Mouse (Mus musculus) mesoderm, embryonic 11.5 days (tissue): Measurements from ENCODE around the gene Elf5.

ENCODE experiments used
- DNase-seq: peaks from one replicate; pipeline ENCODE4 v3.0.0-alpha.2; 2012; ENCODE audit warnings: low read depth, low spot score

Gene Elf5

DNA sequence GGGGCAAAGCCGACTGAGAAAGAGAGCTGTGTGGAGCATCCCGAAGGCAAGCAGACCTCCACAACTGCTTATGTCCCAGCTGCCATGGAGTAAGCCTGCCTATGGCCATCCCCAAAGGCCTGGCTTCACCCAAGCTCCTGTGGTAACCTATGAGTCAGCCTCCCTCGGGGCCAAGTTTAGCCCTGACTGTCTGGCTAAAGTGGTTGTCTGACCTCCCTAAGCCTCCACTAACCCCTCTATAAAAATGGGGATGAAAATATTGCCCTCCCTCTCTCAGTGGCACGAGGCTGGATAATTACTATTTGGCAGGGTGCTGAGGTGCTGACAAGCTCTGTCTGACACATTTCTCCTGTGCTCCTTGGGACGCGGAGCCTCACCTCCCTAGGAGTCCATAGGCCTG, at the start of gene Elf5:
Gene Elf5 (plus strand): TSS at position 341 of the 400 bp plus-strand sequence.
- no peak for DNase-seq

DNA sequence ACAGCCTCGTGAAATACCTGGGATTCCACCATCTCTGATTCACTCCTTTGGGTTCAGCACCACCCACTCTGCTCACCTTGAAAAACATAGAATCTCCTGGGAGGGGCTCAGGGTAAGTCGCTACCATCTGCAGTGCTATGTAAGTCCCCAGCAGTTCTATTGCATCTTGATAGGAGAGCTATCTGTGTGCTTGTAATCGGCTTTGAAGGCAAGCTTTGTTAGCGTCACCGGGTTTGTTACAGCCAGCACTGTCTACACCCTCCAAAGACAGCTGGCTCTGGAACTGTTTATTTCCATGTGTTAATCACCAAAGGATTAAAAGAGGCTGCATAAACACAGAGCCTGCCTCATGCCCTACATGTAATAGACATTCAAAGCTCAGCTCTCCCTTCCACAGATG, 38.9 kb upstream of the Elf5 start:
- no peak for DNase-seq

DNA sequence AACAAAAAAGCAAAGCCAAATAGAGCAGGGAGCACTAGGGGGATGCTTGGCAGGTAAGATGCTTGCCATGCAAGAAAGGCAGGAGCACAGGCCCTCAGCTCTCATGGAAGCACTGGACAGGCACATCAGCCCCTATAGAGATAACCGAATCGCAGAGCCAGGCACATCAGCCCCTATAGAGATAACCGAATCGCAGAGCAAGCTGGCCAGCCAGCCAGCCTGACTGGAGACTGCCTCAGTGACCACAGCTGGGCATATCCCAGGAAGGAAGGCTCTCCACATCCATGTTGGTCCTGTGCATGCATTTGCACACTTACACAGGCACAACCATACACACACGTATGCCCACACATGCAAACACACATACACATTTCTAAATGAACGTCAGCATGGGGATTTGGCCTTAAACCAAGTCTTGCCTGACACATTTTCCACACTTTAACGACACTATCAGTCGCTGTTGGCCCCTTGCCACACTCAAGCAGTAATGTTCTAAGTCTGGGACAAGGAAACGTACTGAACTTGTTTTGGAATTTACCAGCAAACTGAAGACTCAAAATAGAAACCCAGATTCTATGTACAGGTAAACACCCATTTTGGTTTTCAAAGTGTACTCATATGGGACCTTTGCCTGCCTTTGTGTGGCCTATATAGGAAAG, 31.9 kb upstream of the Elf5 start:
- DNase-seq: no peak

GRCm38 (mm10) chr2:103382174-103382573, 29.3 kb upstream of the Elf5 start:
- no peak for DNase-seq

DNA sequence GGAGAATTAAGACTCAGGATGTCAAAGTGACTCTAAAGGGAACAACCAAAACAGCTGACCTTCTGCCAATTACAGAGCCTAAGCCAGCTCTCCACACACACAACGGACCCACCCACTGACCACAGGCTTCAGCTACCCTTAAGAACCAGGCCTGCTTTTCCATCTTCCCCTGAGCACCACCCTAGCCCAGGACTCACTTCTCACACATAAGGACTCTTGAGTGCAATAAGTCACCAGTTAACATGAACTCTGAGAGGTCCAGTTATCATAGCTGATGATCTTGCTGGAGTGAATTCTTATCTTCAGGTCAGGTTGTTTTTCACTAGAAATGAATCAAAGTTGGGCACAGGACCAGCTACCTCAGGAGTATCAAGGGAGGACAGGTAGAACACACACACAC, 23.6 kb upstream of the Elf5 start:
- no peak for DNase-seq

DNA sequence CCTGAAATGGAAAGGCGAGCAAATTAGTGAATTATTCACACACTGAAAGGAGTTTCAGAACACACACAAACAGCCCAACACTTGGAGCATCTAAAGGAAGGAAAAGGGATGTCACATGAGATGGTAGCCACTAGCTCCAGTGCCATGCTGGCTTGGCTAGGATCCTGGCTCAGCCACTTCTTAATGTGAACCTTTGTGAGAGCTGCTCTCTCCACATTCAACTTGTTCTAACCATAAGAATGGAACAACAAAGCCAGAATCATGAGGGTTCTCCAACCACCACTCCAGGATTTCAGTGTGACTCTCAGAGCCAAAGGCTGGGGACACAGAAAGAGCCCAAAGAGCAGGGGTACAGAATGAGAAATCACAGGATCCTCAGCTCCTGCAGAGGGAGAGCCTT, 23.2 kb upstream of the Elf5 start:
- DNase-seq: no peak

GRCm38 (mm10) chr2:103390086-103390988, 21.2 kb upstream of the Elf5 start:
- DNase-seq: peak; percentile 41

- no peak for DNase-seq
Measured at GRCm38 (mm10) chr2:103391626-103392025, 19.9 kb upstream of the Elf5 start.

GRCm38 (mm10) chr2:103398110-103398509, 13.4 kb upstream of the Elf5 start:
- no peak for DNase-seq

DNA sequence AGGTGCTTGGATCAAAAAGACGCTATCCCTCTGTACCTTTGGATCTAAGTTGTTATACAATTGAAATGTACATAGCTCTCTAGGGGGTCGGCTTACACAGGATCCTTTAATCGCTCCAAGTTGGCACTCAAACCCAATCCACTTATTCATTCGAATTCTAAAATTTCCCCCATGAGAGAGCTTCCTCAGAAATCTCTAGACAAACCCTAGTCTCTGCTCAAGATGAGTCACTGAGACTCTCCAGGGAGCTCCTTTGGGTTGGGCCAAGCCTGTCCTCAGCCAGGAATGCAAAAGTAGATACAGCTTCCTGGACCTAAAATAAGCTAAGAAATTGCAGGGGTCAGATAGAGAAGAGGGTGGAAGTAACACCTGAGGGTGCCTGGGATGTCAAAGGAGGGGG, 10.8 kb upstream of the Elf5 start:
- DNase-seq: no peak

- DNase-seq: no peak
Measured at GRCm38 (mm10) chr2:103406239-103406638, 5.2 kb upstream of the Elf5 start.

DNA sequence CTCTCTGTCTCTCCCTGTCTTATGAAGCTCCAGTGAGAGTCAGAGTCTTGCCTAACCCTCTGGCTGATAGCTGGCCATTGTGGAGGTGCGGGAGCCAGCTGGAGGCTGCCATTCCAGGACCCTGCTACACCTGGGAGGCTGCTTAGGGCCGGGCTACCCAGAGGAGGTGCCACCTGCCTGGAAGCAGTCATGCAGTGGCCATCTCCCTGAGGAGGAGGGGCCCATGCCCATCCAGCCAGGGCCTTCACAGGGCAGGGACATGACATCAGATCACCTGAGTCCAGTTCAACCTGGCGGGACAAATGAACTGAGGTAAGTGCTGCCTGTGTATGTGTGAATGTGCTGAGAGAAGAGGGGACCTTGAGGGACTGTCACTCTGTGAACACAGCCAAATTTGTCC, 328 bp downstream of the Elf5 start:
- no peak for DNase-seq

DNA sequence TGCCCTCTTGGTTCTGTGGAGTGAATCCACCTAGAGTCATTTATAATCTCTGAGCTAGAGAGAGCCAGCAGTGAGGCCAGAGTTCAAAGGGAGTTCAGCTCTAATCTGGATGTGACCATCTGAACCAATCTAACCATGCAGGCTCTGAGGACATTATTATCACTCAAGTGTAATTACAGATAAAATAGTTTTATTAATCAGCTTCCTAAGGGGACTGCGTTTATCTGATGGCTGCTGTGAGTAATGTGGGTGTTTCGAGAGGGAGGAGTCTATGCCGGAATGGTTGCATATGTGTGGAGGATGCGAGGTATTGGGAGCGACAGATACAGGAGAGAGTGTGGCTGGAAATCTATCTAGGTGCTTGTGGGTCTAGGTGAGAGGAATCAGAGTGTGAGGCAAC, 1.9 kb downstream of the Elf5 start:
- no peak for DNase-seq

- DNase-seq: no peak
Measured at GRCm38 (mm10) chr2:103415774-103416173, 4.3 kb downstream of the Elf5 start.

DNA sequence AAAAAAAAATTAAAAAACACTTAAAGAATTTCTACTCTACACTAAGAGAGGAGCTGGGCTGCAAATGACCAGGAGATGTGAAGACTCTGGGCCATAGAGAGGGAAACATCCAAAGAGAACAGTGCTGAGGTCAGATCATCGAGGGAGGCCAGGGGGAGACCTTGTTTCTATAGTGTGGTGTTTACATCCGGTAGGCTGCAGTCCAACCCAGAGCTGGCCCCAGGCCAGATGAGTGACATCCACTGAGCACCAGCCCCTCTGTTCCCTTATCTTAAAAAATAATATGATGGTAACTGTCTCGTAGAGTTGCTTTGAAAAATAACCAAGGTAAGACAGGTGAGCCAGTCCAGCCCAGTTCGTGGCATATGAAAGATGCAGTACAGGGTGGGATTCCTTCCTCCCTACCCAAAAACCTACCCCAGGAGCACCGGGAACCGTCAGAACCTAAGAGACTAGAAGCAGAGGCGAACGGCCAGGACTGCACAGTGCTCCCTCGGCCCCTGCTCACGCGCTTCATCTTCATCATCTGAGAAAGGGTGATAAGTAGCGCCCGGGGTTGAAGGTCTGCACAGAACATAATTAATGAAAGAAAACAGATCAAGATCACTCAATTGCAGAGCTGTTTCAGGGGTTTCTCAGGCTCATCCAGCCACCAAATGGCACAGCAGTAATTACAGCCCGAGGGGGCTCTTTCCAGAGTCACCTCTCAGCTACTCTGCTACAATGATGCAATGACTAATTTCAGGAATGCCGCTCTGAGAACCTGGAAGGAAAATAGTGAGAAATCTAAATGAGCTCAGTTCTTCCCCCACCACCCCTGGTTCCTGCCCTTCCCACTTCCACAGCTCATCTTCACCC, 9.4 kb downstream of the Elf5 start:
- no peak for DNase-seq

DNA sequence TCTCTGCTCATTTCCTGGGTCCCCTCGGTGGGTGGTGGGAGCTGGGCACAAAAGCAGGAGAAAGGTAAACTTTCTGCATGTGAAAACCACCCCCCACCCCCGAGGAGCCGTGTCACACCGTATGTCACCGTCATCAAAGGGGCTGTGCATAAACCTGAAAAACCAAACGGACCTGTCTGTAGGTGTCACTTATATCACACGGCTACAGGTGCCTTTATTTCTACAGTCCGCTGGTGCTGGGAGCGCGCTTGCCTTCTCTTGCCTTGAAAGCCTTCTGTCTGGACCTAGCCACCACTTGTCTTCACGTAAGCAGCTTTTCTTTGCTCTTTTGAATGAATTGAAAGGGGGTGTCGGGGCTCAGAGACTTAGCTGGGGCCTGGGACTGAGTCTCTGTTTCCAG, 12.4 kb downstream of the Elf5 start:
- no peak for DNase-seq

DNA sequence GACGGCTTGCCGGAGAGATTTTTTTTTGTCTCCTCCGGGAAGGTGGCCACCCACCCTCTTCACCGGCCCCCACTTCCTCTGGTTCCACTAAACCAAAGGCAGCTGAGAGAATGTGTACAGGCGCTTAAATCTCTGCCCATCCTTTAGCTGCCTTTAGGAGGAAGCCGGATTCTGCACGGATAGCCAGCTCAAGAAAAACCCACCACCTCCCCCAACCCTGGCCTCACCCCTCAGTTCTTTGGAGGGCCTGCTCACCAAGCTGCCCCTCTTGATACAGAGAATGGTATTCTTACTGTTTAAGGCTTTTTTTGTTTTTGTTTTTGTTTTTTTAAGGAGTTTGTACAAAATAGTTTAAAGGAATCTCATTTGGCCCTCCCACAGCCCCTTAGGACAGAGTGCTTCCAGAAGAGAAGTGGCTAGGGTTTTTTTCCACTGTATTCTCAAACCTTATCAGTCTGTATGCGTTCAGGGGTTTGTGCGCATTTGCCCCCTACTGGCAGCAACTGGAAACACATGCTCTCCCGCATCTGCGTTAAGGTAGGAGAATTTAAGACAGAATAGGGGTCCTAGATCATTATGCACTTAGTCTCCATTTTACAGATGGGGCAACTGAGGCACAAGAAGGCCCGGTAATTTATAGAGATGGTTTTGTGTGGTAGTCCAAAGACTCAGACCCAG, 13.0 kb downstream of the Elf5 start:
- peak; percentile 77 for DNase-seq

- no peak for DNase-seq
Measured at GRCm38 (mm10) chr2:103425456-103426063, 14.1 kb downstream of the Elf5 start.

DNA sequence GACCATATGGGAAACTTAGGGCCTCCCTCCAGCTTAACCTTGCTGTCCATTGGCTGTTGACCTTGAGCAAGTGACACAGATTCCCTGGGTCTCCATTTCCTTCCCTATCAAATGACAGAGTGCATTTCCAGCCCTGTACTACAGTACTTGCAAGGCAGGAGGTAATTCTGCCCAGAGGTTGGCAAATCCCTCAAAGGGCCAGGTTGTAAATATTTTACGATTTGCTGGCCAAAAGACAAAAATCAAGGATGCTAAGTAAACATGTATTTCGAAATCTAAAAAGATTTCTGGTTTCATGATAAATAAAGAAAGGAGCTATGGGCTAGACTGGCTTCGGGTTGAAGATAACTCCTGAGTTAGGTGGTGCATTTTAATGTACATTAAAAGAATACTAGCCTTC, 16.9 kb downstream of the Elf5 start:
- DNase-seq: no peak

- no peak for DNase-seq
Measured at GRCm38 (mm10) chr2:103430712-103431111, 19.2 kb downstream of the Elf5 start.

DNA sequence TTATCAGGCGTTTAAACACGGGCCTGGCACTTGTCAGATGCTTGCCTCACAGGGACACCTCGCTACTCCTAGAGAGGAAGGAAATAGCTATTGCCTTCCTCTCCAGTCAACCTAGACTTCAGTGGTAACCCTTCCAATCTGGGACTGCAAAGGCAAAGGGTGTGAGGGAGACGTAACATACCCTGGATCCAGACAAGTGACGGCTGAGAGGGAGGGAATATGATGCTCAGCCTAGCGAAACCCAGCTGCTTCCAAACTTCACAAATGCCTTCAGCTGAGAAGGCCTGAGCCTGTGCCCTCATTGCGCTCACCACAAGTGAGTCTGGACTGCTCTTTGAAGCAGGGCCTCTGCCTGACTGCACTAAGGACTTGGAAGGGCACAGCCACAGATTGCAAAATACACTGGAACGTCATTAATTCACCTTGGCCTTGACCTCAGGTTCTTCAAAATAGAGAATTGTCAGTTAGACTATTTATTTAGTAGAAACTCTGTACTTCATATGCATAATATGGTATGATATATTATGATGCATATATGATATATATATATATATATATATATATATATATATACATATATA, 21.3 kb downstream of the Elf5 start:
- no peak for DNase-seq
